Mouse (Mus musculus) liver, adult 2 months (tissue): Measurements from ENCODE around the gene Lmo7. TPM values are rescaled to one million over a fixed set of nuclear protein-coding genes. Genes with fewer than 3 reads are reported as not detected.

ENCODE experiments used
- DNase-seq: peaks from one replicate; pipeline ENCODE4 v3.0.0-alpha.2; 2011; ENCODE audit warnings: low read depth, low spot score; ENCODE audit errors: extremely low read depth
- H3K27ac ChIP-seq: fragments of 200-500 bp; replicated peaks from 2 replicates; pipeline ENCODE4 v1.5.1; 2012; ENCODE audit warnings: low read depth, mild to moderate bottlenecking, control low read depth, inconsistent platforms, low read length; ENCODE audit not compliant: insufficient read depth
- H3K27me3 ChIP-seq: fragments of 200-500 bp; 2 replicates; pipeline ENCODE4 v1.6.1; 2012; ENCODE audit warnings: mild to moderate bottlenecking, moderate library complexity, low read length, inconsistent platforms; ENCODE audit not compliant: control insufficient read depth, insufficient read depth
- H3K36me3 ChIP-seq: fragments of 200-500 bp; 2 replicates; pipeline ENCODE4 v1.6.1; 2012; ENCODE audit warnings: low read length, inconsistent platforms; ENCODE audit not compliant: control insufficient read depth, insufficient read depth
- H3K4me1 ChIP-seq: fragments of 200-500 bp; 2 replicates; pipeline ENCODE4 v1.6.1; 2011; ENCODE audit warnings: low read length; ENCODE audit not compliant: control insufficient read depth, insufficient read depth
- H3K4me3 ChIP-seq: fragments of 200-500 bp; 2 replicates; pipeline ENCODE4 v1.5.1; 2011; ENCODE audit warnings: low read depth, mild to moderate bottlenecking, control low read depth, low read length, moderate library complexity; ENCODE audit not compliant: insufficient read depth
- H3K79me2 ChIP-seq: fragments of 200-500 bp; 2 replicates; pipeline ENCODE4 v1.6.1; 2012; ENCODE audit warnings: inconsistent platforms, mild to moderate bottlenecking, low read length, moderate library complexity; ENCODE audit not compliant: control insufficient read depth, insufficient read depth
- H3K9ac ChIP-seq: fragments of 200-500 bp; 2 replicates; pipeline ENCODE4 v1.6.1; 2012; ENCODE audit warnings: low read depth, mild to moderate bottlenecking, control low read depth, inconsistent platforms, low read length
- CTCF ChIP-seq: fragments of 200-500 bp; IDR thresholded peaks from 2 replicates; pipeline ENCODE4 v1.5.1; 2011; ENCODE audit warnings: low read depth, low read length, control low read depth
- POLR2A ChIP-seq: fragments of 200-500 bp; IDR thresholded peaks from 2 replicates; pipeline ENCODE4 v1.6.1; 2011; ENCODE audit warnings: low read length, control low read depth; ENCODE audit not compliant: insufficient read depth; ENCODE audit errors: extremely low read depth
- WGBS: fragments of 180-500 bp; shearing (Covaris S2); methylation state at CpG from one replicate; pipeline ENCODE4 v1.1.7; 2018; 5-methylcytosine and 5-hydroxymethylcytosine counted together
- polyA plus RNA-seq: library from polyadenylated mRNA; depleted of rRNA; stranded (reverse); fragments of >200 nt; gene quantifications from 2 replicates; pipeline ENCODE4 v1.2.3, GENCODE M21; 2012
- total RNA-seq: library from RNA; depleted of rRNA; stranded (reverse); fragments of >200 nt; gene quantifications from 2 replicates; pipeline ENCODE4 v1.2.3, GENCODE M21; 2014

The Lmo7 gene
- total and polyA plus RNA-seq, 2 experiments, result 7.1 to 30.0 TPM

DNA sequence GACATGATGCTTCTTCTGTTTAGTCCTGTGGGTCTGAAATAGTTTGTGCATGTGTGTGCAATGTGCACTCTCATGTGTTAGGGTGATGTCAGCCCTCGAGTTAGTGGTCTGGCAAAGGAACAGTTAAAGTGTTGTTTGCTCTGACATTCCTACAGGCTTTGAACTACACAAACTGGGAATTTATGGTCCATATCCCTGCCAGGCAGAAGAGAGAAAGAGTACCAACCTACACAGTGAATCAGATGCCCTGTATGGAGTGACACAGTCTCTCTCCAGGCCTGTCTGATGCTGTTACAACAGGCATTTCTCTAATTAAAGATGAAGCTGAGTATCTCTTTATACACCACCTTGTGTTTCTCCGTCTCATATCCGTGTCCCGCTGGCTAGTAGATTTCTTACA is 21.2 kb downstream of the Lmo7 start:
- DNase-seq, result no peak
- no peaks in the 10 kb centered on the region for H3K79me2 ChIP-seq

DNA sequence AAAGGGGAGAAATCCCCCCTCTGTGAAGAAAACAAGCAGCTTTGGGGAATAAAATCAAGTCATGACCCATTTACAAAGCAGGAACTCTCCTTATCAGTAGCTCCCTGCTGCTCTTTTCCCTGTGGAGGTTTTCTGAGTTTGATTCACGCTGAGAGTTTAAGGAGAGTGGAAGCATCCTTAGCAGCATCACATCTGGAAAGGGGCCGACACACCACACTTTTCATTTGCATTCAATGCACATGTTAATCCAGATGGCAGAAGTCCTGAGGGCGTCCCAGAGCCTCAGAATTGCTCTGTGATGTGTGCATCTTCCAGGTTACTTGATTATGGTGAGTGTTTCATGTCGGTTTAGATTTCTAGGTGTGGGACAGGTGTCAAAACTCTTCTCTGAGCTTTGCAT is 25.7 kb downstream of the Lmo7 start:
- Histone ChIP-seq H3K36me3 (no peaks in the 10 kb centered on the region), H3K27ac (no peak overlapping the region), H3K4me3 (no peak overlapping the region), H3K9ac (no peak overlapping the region), H3K79me2 (no peaks in the 10 kb centered on the region), H3K4me1 (no peaks in the 10 kb centered on the region), H3K27me3 (no peaks in the 10 kb centered on the region)
- WGBS, result 57% methylated on average over 4 of the region's 4 CpGs
- TF ChIP-seq CTCF (no peak), POLR2A (no peak)
- DNase-seq, result no peak

More for the DNA sequence above, 21.2 kb downstream of the Lmo7 start:
- Histone ChIP-seq H3K27ac (no peak overlapping the region), H3K4me3 (no peak overlapping the region), H3K27me3 (no peaks in the 10 kb centered on the region), H3K36me3 (no peaks in the 10 kb centered on the region), H3K4me1 (no peaks in the 10 kb centered on the region), H3K9ac (no peak overlapping the region)
- TF ChIP-seq CTCF, result no peak
- no peak for TF ChIP-seq POLR2A
- WGBS, result 75% methylated on average over 4 of the region's 4 CpGs

DNA sequence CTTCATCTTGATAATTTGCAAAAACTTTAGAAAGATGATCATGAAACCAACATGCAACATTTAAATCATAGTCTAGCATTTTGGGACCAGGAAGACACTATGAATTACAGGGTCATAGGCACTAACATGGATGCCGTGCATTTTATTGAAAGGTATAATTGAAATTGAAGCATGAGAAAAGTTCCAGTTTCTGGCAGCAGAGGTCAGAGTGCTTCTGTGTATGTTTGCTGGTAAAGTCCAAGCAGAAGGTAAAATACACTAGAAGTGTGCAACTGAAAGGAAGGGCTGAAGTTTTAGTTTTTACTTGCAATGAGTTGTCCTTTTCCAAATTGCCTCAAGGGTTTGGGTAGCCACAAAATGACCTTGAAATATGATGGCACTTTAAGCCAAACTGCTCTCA is 32.5 kb downstream of the Lmo7 start:
- 35% methylated on average over 1 of the region's 1 CpGs for WGBS
- TF ChIP-seq POLR2A (no peak), CTCF (no peak)
- no peak overlapping the region for H3K4me3 ChIP-seq

DNA sequence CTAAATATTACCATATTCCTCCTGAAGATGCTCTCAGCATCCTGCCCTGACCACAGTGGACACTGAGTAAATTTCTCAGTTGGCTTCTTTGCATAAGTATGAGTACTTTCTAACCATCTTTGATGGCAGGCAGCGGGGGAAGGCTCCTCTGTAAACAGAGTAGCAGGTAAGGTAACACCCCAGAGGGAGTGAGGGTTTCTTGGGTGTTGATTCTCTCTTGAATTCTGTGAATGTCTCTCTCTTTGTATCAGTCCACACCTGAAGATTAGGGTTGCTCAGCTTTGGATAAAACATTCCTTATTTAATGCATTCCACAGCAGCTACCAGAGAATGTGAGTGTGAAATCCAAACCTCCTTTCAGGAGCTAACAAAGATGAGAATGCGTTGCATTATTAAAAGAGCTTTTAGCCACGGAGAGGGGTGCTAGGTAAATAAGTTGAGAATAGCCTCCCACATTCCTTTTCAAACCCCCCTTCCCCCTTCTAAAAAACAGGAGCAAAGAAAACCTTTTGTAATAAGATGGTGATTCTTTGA is 34.1 kb downstream of the Lmo7 start:
- Histone ChIP-seq H3K4me1 (no peaks in the 10 kb centered on the region), H3K9ac (no peak overlapping the region), H3K4me3 (no peak overlapping the region), H3K79me2 (no peaks in the 10 kb centered on the region), H3K27ac (no peak overlapping the region), H3K36me3 (no peaks in the 10 kb centered on the region), H3K27me3 (no peaks in the 10 kb centered on the region)
- DNase-seq, result no peak
- 24% methylated on average over 3 of the region's 3 CpGs for WGBS
- no peak for TF ChIP-seq POLR2A
- TF ChIP-seq CTCF, result no peak

More for the DNA sequence above, 32.5 kb downstream of the Lmo7 start:
- Histone ChIP-seq H3K36me3 (no peaks in the 10 kb centered on the region), H3K4me1 (no peaks in the 10 kb centered on the region), H3K27me3 (no peaks in the 10 kb centered on the region), H3K9ac (no peak overlapping the region), H3K79me2 (no peaks in the 10 kb centered on the region), H3K27ac (no peak overlapping the region)
- peak; percentile 35 for DNase-seq

DNA sequence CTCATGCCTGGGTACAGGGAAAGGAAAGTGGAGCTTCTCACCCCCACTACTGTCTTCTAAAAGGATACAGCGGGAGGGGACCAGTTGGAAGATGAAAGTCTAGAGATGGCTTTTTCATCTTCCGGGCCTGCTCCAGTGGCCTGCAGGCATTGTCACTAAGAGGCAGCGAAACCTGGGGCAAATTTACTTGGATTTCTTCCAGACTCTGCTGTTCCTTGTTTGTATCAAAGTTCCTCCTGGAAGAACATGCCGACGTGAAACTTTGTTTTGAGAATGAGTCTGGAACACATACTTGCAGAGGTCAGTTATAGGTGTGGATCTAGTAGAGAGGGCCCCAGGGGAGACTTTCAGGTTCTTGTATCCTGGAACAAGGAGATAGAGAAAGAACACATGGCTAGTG is 41.6 kb downstream of the Lmo7 start:
- Histone ChIP-seq H3K36me3 (no peaks in the 10 kb centered on the region), H3K27ac (no peak overlapping the region)
- peak; percentile 70 for DNase-seq

DNA sequence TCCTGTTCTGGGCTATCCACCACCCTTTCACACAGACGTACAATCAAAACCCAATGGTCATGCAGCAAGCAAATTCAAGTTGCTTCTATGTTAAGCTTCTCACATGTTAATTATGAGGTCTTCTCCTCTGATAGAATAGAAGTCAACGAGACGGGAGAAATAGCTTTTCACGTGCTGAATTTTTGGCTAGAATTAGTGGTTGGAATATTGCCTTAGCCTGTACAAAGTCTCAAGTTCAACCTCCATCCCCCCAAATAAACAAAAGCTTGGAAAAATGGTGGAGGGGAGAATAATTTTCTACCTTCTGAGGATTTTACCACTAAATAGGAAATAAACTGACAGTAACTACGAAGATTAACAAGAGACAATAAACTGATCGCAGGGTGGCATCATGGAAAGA is 42.0 kb downstream of the Lmo7 start:
- TF ChIP-seq POLR2A (no peak), CTCF (no peak)
- H3K4me1 ChIP-seq, result peaks cover 3% of the 10 kb centered on the region; the same call in 1 of the 2 replicates
- no peak overlapping the region for H3K4me3 ChIP-seq
- no peak overlapping the region for H3K27ac ChIP-seq
- H3K79me2 ChIP-seq, result no peaks in the 10 kb centered on the region
- peak; percentile 84 for DNase-seq
- no peaks in the 10 kb centered on the region for H3K36me3 ChIP-seq
- H3K27me3 ChIP-seq, result no peaks in the 10 kb centered on the region
- no peak overlapping the region for H3K9ac ChIP-seq
- WGBS, result 63% methylated on average over 6 of the region's 6 CpGs

More for the DNA sequence above, 41.6 kb downstream of the Lmo7 start:
- Histone ChIP-seq H3K79me2 (no peaks in the 10 kb centered on the region), H3K27me3 (no peaks in the 10 kb centered on the region), H3K4me3 (no peak overlapping the region), H3K9ac (no peak overlapping the region), H3K4me1 (peaks cover 3% of the 10 kb centered on the region; the same call in 1 of the 2 replicates)
- WGBS, result 58% methylated on average over 5 of the region's 5 CpGs
- no peak for TF ChIP-seq POLR2A
- TF ChIP-seq CTCF, result no peak
